Mouse (Mus musculus) lung, embryonic 15.5 days (tissue): ENCODE data around the gene Abcc5. TPM values are rescaled to one million over a fixed set of nuclear protein-coding genes. Genes with fewer than 3 reads are reported as not detected.
"Not testable (repeated sequence)": the region's sequence is repeated elsewhere in the genome, so short reads cannot be mapped to it uniquely, and the experiment has no call there.

Experiments used
- ATAC-seq: fragments of 200-750 bp; cut with Nextera tagmentation; 2 replicates; pipeline ENCODE4 v1.8.0; 2017; ENCODE audit warnings: moderate number of reproducible peaks, borderline replicate concordance; ENCODE audit not compliant: low FRiP score, low TSS enrichment; ENCODE audit errors: extremely low read depth
- H3K27ac ChIP-seq: fragments of 300-500 bp; sonication (generic); 2 replicates; pipeline ENCODE4 v1.5.1; 2015; ENCODE audit warnings: moderate library complexity, mild to moderate bottlenecking, inconsistent platforms
- H3K27me3 ChIP-seq: fragments of 300-500 bp; sonication (generic); 2 replicates; pipeline ENCODE4 v1.6.1; 2015; ENCODE audit warnings: inconsistent platforms
- H3K36me3 ChIP-seq: fragments of 300-500 bp; sonication (generic); 2 replicates; pipeline ENCODE4 v1.6.1; 2015; ENCODE audit warnings: inconsistent platforms
- H3K4me1 ChIP-seq: fragments of 300-500 bp; sonication (generic); 2 replicates; pipeline ENCODE4 v1.6.1; 2015; ENCODE audit warnings: inconsistent platforms
- H3K4me2 ChIP-seq: fragments of 300-500 bp; sonication (generic); 2 replicates; pipeline ENCODE4 v1.6.1; 2015; ENCODE audit warnings: inconsistent platforms, mild to moderate bottlenecking, moderate library complexity
- H3K4me3 ChIP-seq: fragments of 300-500 bp; sonication (generic); 2 replicates; pipeline ENCODE4 v1.5.1; 2015; ENCODE audit warnings: mild to moderate bottlenecking, inconsistent platforms
- H3K9ac ChIP-seq: fragments of 300-500 bp; sonication (generic); 2 replicates; pipeline ENCODE4 v1.6.1; 2015; ENCODE audit warnings: inconsistent platforms
- H3K9me3 ChIP-seq: fragments of 300-500 bp; sonication (generic); 2 replicates; pipeline ENCODE4 v1.6.1; 2016; ENCODE audit warnings: inconsistent platforms
- WGBS: fragments of 180-500 bp; shearing (Covaris S2); methylation state at CpG from one replicate; pipeline ENCODE4 v1.1.7; 2015; 5-methylcytosine and 5-hydroxymethylcytosine counted together
- polyA plus RNA-seq: library from polyadenylated mRNA; unstranded; fragments of >200 nt; fragmentation: Nextera tagmentation; extraction: Ambion mirVana; gene quantifications from 2 replicates; pipeline ENCODE4 v1.2.1, GENCODE M21; 2015

Abcc5 gene
- polyA plus RNA-seq = 54.9 and 67.1 TPM in 2 replicates

GRCm38 (mm10) chr16:20425855-20426598 lies at the start of gene Abcc5:
TSS of gene Abcc5 (minus strand) at chr16:20426394.
- H3K4me2 ChIP-seq = peak within 1 kb of the TSS; percentile 80
- H3K27me3 ChIP-seq = no peaks in the 10 kb centered on the region
- peaks cover 4% of the 10 kb centered on the region for H3K36me3 ChIP-seq
- H3K4me1 ChIP-seq = peaks cover 17% of the 10 kb centered on the region
- peak within 1 kb of the TSS; percentile 84 for H3K27ac ChIP-seq
- H3K9me3 ChIP-seq = no peaks in the 10 kb centered on the region
- peak; percentile 98 for ATAC-seq
- WGBS = under 1% methylated on average over 61 of the region's 62 CpGs
- H3K9ac ChIP-seq = peak within 1 kb of the TSS; percentile 81
- H3K4me3 ChIP-seq = peak within 1 kb of the TSS; percentile 89

- H3K27ac ChIP-seq = peak overlapping the region; percentile 92
- H3K9ac ChIP-seq = no peak overlapping the region
- H3K4me2 ChIP-seq = peak overlapping the region; percentile 13; the same call in 1 of the 2 replicates
- H3K4me3 ChIP-seq = no peak overlapping the region
- ATAC-seq = 0 out of 2 replicates have a peak, but pooled peaks have one; percentile 41
- 79% methylated on average over 1 of the region's 1 CpGs for WGBS
- peaks cover 14% of the 10 kb centered on the region; the same call in 1 of the 2 replicates for H3K4me1 ChIP-seq
- H3K27me3 ChIP-seq = no peaks in the 10 kb centered on the region
- H3K36me3 ChIP-seq = no peaks in the 10 kb centered on the region
- H3K9me3 ChIP-seq = no peaks in the 10 kb centered on the region
Observed at GRCm38 (mm10) chr16:20475335-20475734, 49.1 kb upstream of the Abcc5 start.

GRCm38 (mm10) chr16:20474786-20475185 lies 48.6 kb upstream of the Abcc5 start:
- H3K9ac ChIP-seq = no peak overlapping the region
- ATAC-seq = no peak
- H3K27me3 ChIP-seq = no peaks in the 10 kb centered on the region
- H3K4me1 ChIP-seq = peaks cover 14% of the 10 kb centered on the region; the same call in 1 of the 2 replicates
- H3K9me3 ChIP-seq = no peaks in the 10 kb centered on the region
- peak overlapping the region; percentile 92 for H3K27ac ChIP-seq
- H3K4me3 ChIP-seq = no peak overlapping the region
- H3K4me2 ChIP-seq = peak overlapping the region; percentile 13; the same call in 1 of the 2 replicates
- WGBS = 72% methylated on average over 6 of the region's 6 CpGs
- no peaks in the 10 kb centered on the region for H3K36me3 ChIP-seq

- H3K9ac ChIP-seq = no peak overlapping the region
- no peaks in the 10 kb centered on the region for H3K9me3 ChIP-seq
- WGBS = 75% methylated on average over 8 of the region's 8 CpGs
- no peak overlapping the region for H3K4me2 ChIP-seq
- H3K4me3 ChIP-seq = no peak overlapping the region
- peak overlapping the region; percentile 92; the same call in 1 of the 2 replicates for H3K27ac ChIP-seq
- H3K36me3 ChIP-seq = no peaks in the 10 kb centered on the region
- ATAC-seq = no peak
- H3K27me3 ChIP-seq = no peaks in the 10 kb centered on the region
- peaks cover 14% of the 10 kb centered on the region; the same call in 1 of the 2 replicates for H3K4me1 ChIP-seq
Observed at GRCm38 (mm10) chr16:20474211-20474610, 48.0 kb upstream of the Abcc5 start.

- H3K27me3 ChIP-seq = no peaks in the 10 kb centered on the region
- H3K9me3 ChIP-seq = no peaks in the 10 kb centered on the region
- no peak overlapping the region for H3K4me3 ChIP-seq
- H3K9ac ChIP-seq = no peak overlapping the region
- no peak overlapping the region for H3K27ac ChIP-seq
- H3K4me2 ChIP-seq = no peak overlapping the region
- no peaks in the 10 kb centered on the region for H3K36me3 ChIP-seq
- peaks cover 14% of the 10 kb centered on the region; the same call in 1 of the 2 replicates for H3K4me1 ChIP-seq
- no peak for ATAC-seq
- WGBS = 82% methylated on average over 1 of the region's 1 CpGs
Observed at GRCm38 (mm10) chr16:20473748-20474147, 47.6 kb upstream of the Abcc5 start.

- 71% methylated on average over 1 of the region's 1 CpGs for WGBS
- no peak for ATAC-seq
Observed at GRCm38 (mm10) chr16:20471686-20472085, 45.5 kb upstream of the Abcc5 start.

GRCm38 (mm10) chr16:20470981-20471380 lies 44.8 kb upstream of the Abcc5 start:
- Histone ChIP-seq H3K36me3 (no peaks in the 10 kb centered on the region), H3K27me3 (no peaks in the 10 kb centered on the region), H3K4me3 (no peak overlapping the region), H3K9me3 (no peaks in the 10 kb centered on the region), H3K4me1 (peaks cover 8% of the 10 kb centered on the region; the same call in 1 of the 2 replicates), H3K4me2 (no peak overlapping the region), H3K9ac (no peak overlapping the region), H3K27ac (no peak overlapping the region)
- WGBS = 82% methylated on average over 2 of the region's 2 CpGs
- ATAC-seq = no peak

More at GRCm38 (mm10) chr16:20471686-20472085, 45.5 kb upstream of the Abcc5 start:
- Histone ChIP-seq H3K27me3 (no peaks in the 10 kb centered on the region), H3K4me3 (no peak overlapping the region), H3K4me1 (peaks cover 9% of the 10 kb centered on the region; the same call in 1 of the 2 replicates), H3K9ac (no peak overlapping the region), H3K9me3 (no peaks in the 10 kb centered on the region), H3K4me2 (no peak overlapping the region), H3K36me3 (no peaks in the 10 kb centered on the region), H3K27ac (no peak overlapping the region)

GRCm38 (mm10) chr16:20464725-20465124 lies 38.5 kb upstream of the Abcc5 start:
- no peak overlapping the region for H3K27ac ChIP-seq
- H3K36me3 ChIP-seq = no peaks in the 10 kb centered on the region
- ATAC-seq = no peak
- H3K4me1 ChIP-seq = no peaks in the 10 kb centered on the region
- no peaks in the 10 kb centered on the region for H3K9me3 ChIP-seq
- H3K4me2 ChIP-seq = no peak overlapping the region
- no peaks in the 10 kb centered on the region for H3K27me3 ChIP-seq
- H3K4me3 ChIP-seq = no peak overlapping the region
- H3K9ac ChIP-seq = no peak overlapping the region

- H3K9me3 ChIP-seq, H3K27me3 ChIP-seq, H3K27ac ChIP-seq, H3K4me3 ChIP-seq, ATAC-seq, H3K4me1 ChIP-seq, H3K4me2 ChIP-seq, H3K9ac ChIP-seq, H3K36me3 ChIP-seq: not testable (repeated sequence)
- 85% methylated on average over 5 of the region's 5 CpGs for WGBS
Observed at GRCm38 (mm10) chr16:20458736-20459135, 32.5 kb upstream of the Abcc5 start.

- Histone ChIP-seq H3K4me2 (no peak overlapping the region), H3K9ac (no peak overlapping the region), H3K9me3 (no peaks in the 10 kb centered on the region), H3K27ac (no peak overlapping the region), H3K27me3 (no peaks in the 10 kb centered on the region), H3K4me3 (no peak overlapping the region), H3K36me3 (no peaks in the 10 kb centered on the region), H3K4me1 (no peaks in the 10 kb centered on the region)
- no peak for ATAC-seq
- WGBS = 12% methylated on average over 1 of the region's 1 CpGs
Observed at GRCm38 (mm10) chr16:20456106-20456505, 29.9 kb upstream of the Abcc5 start.

- no peaks in the 10 kb centered on the region for H3K36me3 ChIP-seq
- H3K27me3 ChIP-seq = no peaks in the 10 kb centered on the region
- H3K4me3 ChIP-seq = no peak overlapping the region
- no peak for ATAC-seq
- H3K27ac ChIP-seq = no peak overlapping the region
- H3K4me1 ChIP-seq = no peaks in the 10 kb centered on the region
- no peaks in the 10 kb centered on the region for H3K9me3 ChIP-seq
- H3K9ac ChIP-seq = no peak overlapping the region
- 94% methylated on average over 6 of the region's 6 CpGs for WGBS
- no peak overlapping the region for H3K4me2 ChIP-seq
Observed at GRCm38 (mm10) chr16:20454155-20454654, 28.0 kb upstream of the Abcc5 start.

GRCm38 (mm10) chr16:20451774-20452173 lies 25.6 kb upstream of the Abcc5 start:
- Histone ChIP-seq H3K4me1 (no peaks in the 10 kb centered on the region), H3K4me2 (no peak overlapping the region)
- no peak for ATAC-seq

More at GRCm38 (mm10) chr16:20451774-20452173, 25.6 kb upstream of the Abcc5 start:
- H3K9ac ChIP-seq = no peak overlapping the region
- H3K27ac ChIP-seq = no peak overlapping the region
- WGBS = 68% methylated on average over 6 of the region's 6 CpGs
- H3K36me3 ChIP-seq = no peaks in the 10 kb centered on the region
- no peak overlapping the region for H3K4me3 ChIP-seq
- H3K9me3 ChIP-seq = no peaks in the 10 kb centered on the region
- no peaks in the 10 kb centered on the region for H3K27me3 ChIP-seq
